Mouse (Mus musculus) hindbrain, embryonic 14.5 days (tissue): ENCODE measurements around the gene 4930516K23Rik. TPM values are rescaled to one million over a fixed set of nuclear protein-coding genes. Genes with fewer than 3 reads are reported as not detected.

Source experiments
- ATAC-seq: fragments of 200-750 bp; cut with Nextera tagmentation; 2 replicates; pipeline ENCODE4 v1.8.0; 2017; ENCODE audit warnings: moderate number of reproducible peaks, mild to moderate bottlenecking, moderate TSS enrichment, moderate library complexity; ENCODE audit not compliant: low FRiP score
- DNase-seq: peaks from one replicate; pipeline ENCODE4 v3.0.0-alpha.2; 2015; ENCODE audit warnings: low spot score
- H3K27ac ChIP-seq: fragments of 300-500 bp; sonication (generic); 2 replicates; pipeline ENCODE4 v1.5.1; 2014; ENCODE audit warnings: mild to moderate bottlenecking, moderate library complexity
- H3K27me3 ChIP-seq: fragments of 300-500 bp; sonication (generic); 2 replicates; pipeline ENCODE4 v1.6.1; 2014; ENCODE audit warnings: mild to moderate bottlenecking, low read length, mixed read lengths; ENCODE audit not compliant: control insufficient read depth, insufficient read depth
- H3K36me3 ChIP-seq: fragments of 300-500 bp; sonication (generic); replicated peaks from 2 replicates; pipeline ENCODE4 v1.6.1; 2014; ENCODE audit not compliant: control insufficient read depth, insufficient read depth
- H3K4me1 ChIP-seq: fragments of 300-500 bp; sonication (generic); replicated peaks from 2 replicates; pipeline ENCODE4 v1.6.1; 2014; ENCODE audit warnings: antibody characterized with exemption, low read length, mixed read lengths; ENCODE audit not compliant: control insufficient read depth, insufficient read depth
- H3K4me2 ChIP-seq: fragments of 300-500 bp; sonication (generic); replicated peaks from 2 replicates; pipeline ENCODE4 v1.6.1; 2014; ENCODE audit warnings: mild to moderate bottlenecking, moderate library complexity
- H3K4me3 ChIP-seq: fragments of 300-500 bp; sonication (generic); replicated peaks from 2 replicates; pipeline ENCODE4 v1.5.1; 2014; ENCODE audit warnings: mild to moderate bottlenecking, low read length
- H3K9ac ChIP-seq: fragments of 300-500 bp; sonication (generic); 2 replicates; pipeline ENCODE4 v1.6.1; 2014
- H3K9me3 ChIP-seq: fragments of 300-500 bp; sonication (generic); 2 replicates; pipeline ENCODE4 v1.6.1; 2016; ENCODE audit warnings: low read length; ENCODE audit not compliant: control insufficient read depth
- WGBS: fragments of 180-500 bp; shearing (Covaris S2); extraction: QIAGEN DNeasy Blood & Tissue Kit; methylation state at CpG from one replicate; pipeline ENCODE4 v1.1.7; 2014; 5-methylcytosine and 5-hydroxymethylcytosine counted together
- polyA plus RNA-seq: library from polyadenylated mRNA; unstranded; fragments of >200 nt; fragmentation: Nextera tagmentation; extraction: Ambion mirVana; gene quantifications from 2 replicates; pipeline ENCODE4 v1.2.1, GENCODE M21; 2014

4930516K23Rik gene
- polyA plus RNA-seq, 1 experiment from 2014 or later, result not detected

DNA sequence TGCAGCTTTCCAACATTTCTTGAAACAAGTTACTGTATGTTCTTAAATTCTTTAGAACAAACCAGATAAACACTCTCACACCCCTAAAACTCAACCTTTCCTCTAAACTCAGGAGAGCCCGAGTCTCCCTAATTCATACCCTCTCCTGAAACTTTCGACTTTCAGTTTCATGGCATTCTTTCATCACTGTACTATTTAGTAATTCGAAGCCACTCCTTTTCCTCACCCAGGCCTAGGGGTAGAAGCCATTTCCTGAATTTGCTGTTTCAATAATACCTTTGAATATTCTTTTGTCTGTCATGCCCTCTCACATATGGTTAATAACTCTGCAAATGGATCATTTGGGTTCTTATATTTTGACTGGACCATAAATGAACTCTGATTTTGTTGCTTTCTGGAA is 34.3 kb downstream of the 4930516K23Rik start:
- no peaks in the 10 kb centered on the region for H3K4me1 ChIP-seq
- H3K9me3 ChIP-seq, result no peaks in the 10 kb centered on the region
- H3K36me3 ChIP-seq, result no peaks in the 10 kb centered on the region
- ATAC-seq (no peak), DNase-seq (no peak)
- WGBS, result 90% methylated on average over 3 of the region's 3 CpGs
- no peak overlapping the region for H3K9ac ChIP-seq
- H3K27ac ChIP-seq, result no peak overlapping the region
- H3K27me3 ChIP-seq, result no peaks in the 10 kb centered on the region
- H3K4me2 ChIP-seq, result no peak overlapping the region
- H3K4me3 ChIP-seq, result no peak overlapping the region

- H3K27me3 ChIP-seq, result no peaks in the 10 kb centered on the region
- H3K36me3 ChIP-seq, result no peaks in the 10 kb centered on the region
- H3K27ac ChIP-seq, result no peak within 1 kb of the TSS
- no peak for ATAC-seq
- no peak for DNase-seq
- H3K9ac ChIP-seq, result no peak within 1 kb of the TSS
- H3K9me3 ChIP-seq, result no peaks in the 10 kb centered on the region
- H3K4me2 ChIP-seq, result no peak within 1 kb of the TSS
- WGBS, result 86% methylated on average over 6 of the region's 6 CpGs
- H3K4me1 ChIP-seq, result no peaks in the 10 kb centered on the region
- no peak within 1 kb of the TSS for H3K4me3 ChIP-seq
These were observed 35.8 kb downstream of the 4930516K23Rik start, which contains the start of gene Olfr640 for GRCm38 (mm10) chr7:104025473-104025872. TSS of gene Olfr640 (minus strand) at chr7:104025573.

DNA sequence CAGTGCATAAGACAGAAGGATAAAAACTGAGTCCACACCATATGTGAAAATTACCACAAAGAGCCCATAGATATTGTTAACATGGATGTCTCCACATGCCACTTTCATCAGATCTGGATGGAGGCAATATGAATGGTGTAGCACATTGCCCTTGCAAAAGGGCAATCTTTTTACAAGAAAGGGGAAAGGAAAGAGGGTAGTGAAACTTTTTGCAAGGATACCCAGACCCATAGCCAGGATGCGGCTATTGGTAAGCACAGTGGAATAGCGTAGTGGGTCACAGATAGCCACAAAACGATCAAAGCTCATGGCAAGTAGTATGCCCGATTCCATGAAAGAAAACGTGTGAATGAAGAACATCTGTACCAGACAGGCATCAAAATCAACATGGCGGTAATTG is 39.6 kb downstream of the 4930516K23Rik start:
- 96% methylated on average over 6 of the region's 6 CpGs for WGBS
- no peak for ATAC-seq

GRCm38 (mm10) chr7:104018953-104019352 is 42.3 kb downstream of the 4930516K23Rik start:
- Histone ChIP-seq H3K4me1 (no peaks in the 10 kb centered on the region), H3K9ac (no peak overlapping the region), H3K27ac (no peak overlapping the region), H3K27me3 (no peaks in the 10 kb centered on the region), H3K4me2 (no peak overlapping the region), H3K4me3 (no peak overlapping the region), H3K9me3 (no peaks in the 10 kb centered on the region), H3K36me3 (no peaks in the 10 kb centered on the region)
- DNase-seq, result no peak
- no peak for ATAC-seq
- 93% methylated on average over 1 of the region's 1 CpGs for WGBS

More for the DNA sequence above, 39.6 kb downstream of the 4930516K23Rik start:
- DNase-seq, result no peak
- Histone ChIP-seq H3K4me2 (no peak overlapping the region), H3K27ac (no peak overlapping the region), H3K4me3 (no peak overlapping the region), H3K36me3 (no peaks in the 10 kb centered on the region), H3K9me3 (no peaks in the 10 kb centered on the region), H3K9ac (no peak overlapping the region), H3K27me3 (no peaks in the 10 kb centered on the region), H3K4me1 (no peaks in the 10 kb centered on the region)

- no peak within 1 kb of the TSS for H3K4me3 ChIP-seq
These were observed 44.0 kb downstream of the 4930516K23Rik start, which contains the start of gene Olfr639 for GRCm38 (mm10) chr7:104017203-104017602. TSS of gene Olfr639 (minus strand) at chr7:104017303.

More at GRCm38 (mm10) chr7:104017203-104017602, 44.0 kb downstream of the 4930516K23Rik start, which contains the start of gene Olfr639:
- Histone ChIP-seq H3K9ac (no peak within 1 kb of the TSS), H3K27ac (no peak within 1 kb of the TSS), H3K36me3 (no peaks in the 10 kb centered on the region), H3K27me3 (no peaks in the 10 kb centered on the region), H3K9me3 (no peaks in the 10 kb centered on the region), H3K4me1 (no peaks in the 10 kb centered on the region), H3K4me2 (no peak within 1 kb of the TSS)
- DNase-seq (no peak), ATAC-seq (no peak)

Other genes starting within 250 kb of the 4930516K23Rik start
- 1,734 and 1,868 TPM in 2 replicates for gene Hbb-bt, start 247.4 kb downstream of the 4930516K23Rik start, polyA plus RNA-seq
- 4,248 and 5,201 TPM in 2 replicates for gene Hbb-bs, start 233.3 kb downstream of the 4930516K23Rik start, polyA plus RNA-seq
- gene Hbb-bh2, start 220.9 kb downstream of the 4930516K23Rik start, polyA plus RNA-seq, result not detected in 2 replicates
- 2.1 and 3.6 TPM in 2 replicates for gene Hbb-bh1, start 218.3 kb downstream of the 4930516K23Rik start, polyA plus RNA-seq
- gene Hbb-y, start 208.2 kb downstream of the 4930516K23Rik start, polyA plus RNA-seq, result 178 and 712 TPM in 2 replicates
- gene Olfr66, start 175.2 kb downstream of the 4930516K23Rik start, polyA plus RNA-seq, result not detected in 2 replicates
- gene Olfr64, start 167.0 kb downstream of the 4930516K23Rik start, polyA plus RNA-seq, result not detected in 2 replicates
- gene Olfr65, start 158.0 kb downstream of the 4930516K23Rik start, polyA plus RNA-seq, result not detected in 2 replicates
- not detected in 2 replicates for gene Olfr631, start 132.6 kb downstream of the 4930516K23Rik start, polyA plus RNA-seq
- gene Olfr632, start 127.1 kb downstream of the 4930516K23Rik start, polyA plus RNA-seq, result not detected in 2 replicates
- not detected in 2 replicates for gene Olfr633, start 117.0 kb downstream of the 4930516K23Rik start, polyA plus RNA-seq
- not detected in 2 replicates for gene Olfr635, start 90.3 kb downstream of the 4930516K23Rik start, polyA plus RNA-seq
- gene Olfr638, start 62.7 kb downstream of the 4930516K23Rik start, polyA plus RNA-seq, result not detected in 2 replicates
- gene Olfr639, start 44.1 kb downstream of the 4930516K23Rik start, polyA plus RNA-seq, result 0.03 TPM in 1 of 2 replicates, not detected in the other
- not detected in 2 replicates for gene Olfr640, start 35.9 kb downstream of the 4930516K23Rik start, polyA plus RNA-seq
- not detected in 2 replicates for gene Olfr641, start 26.0 kb downstream of the 4930516K23Rik start, polyA plus RNA-seq
- not detected in 2 replicates for gene Olfr642, start 8.8 kb downstream of the 4930516K23Rik start, polyA plus RNA-seq
- gene Olfr644, start 10.4 kb upstream of the 4930516K23Rik start, polyA plus RNA-seq, result not detected in 2 replicates
- gene Olfr645, start 24.0 kb upstream of the 4930516K23Rik start, polyA plus RNA-seq, result not detected in 2 replicates
- gene Olfr646, start 43.4 kb upstream of the 4930516K23Rik start, polyA plus RNA-seq, result not detected in 2 replicates
- not detected in 2 replicates for gene Ubqln5, start 68.4 kb upstream of the 4930516K23Rik start, polyA plus RNA-seq
- not detected in 2 replicates for gene Olfr643, start 76.0 kb upstream of the 4930516K23Rik start, polyA plus RNA-seq
- not detected in 2 replicates for gene Ubqln3, start 81.8 kb upstream of the 4930516K23Rik start, polyA plus RNA-seq
- not detected in 2 replicates for gene Ubqlnl, start 89.1 kb upstream of the 4930516K23Rik start, polyA plus RNA-seq
- gene Olfm5, start 103.4 kb upstream of the 4930516K23Rik start, polyA plus RNA-seq, result not detected in 2 replicates
- 0.63 and 0.66 TPM in 2 replicates for gene Olfr648, start 121.9 kb upstream of the 4930516K23Rik start, polyA plus RNA-seq
- not detected in 2 replicates for gene Olfr649, start 134.5 kb upstream of the 4930516K23Rik start, polyA plus RNA-seq
- 0.13 and 0.20 TPM in 2 replicates for gene Trim6, start 157.3 kb upstream of the 4930516K23Rik start, polyA plus RNA-seq
- gene Trim34a, start 183.0 kb upstream of the 4930516K23Rik start, polyA plus RNA-seq, result 1.0 and 1.3 TPM in 2 replicates
- 0.12 and 0.44 TPM in 2 replicates for gene Trim5, start 226.6 kb upstream of the 4930516K23Rik start, polyA plus RNA-seq